Mouse (Mus musculus) erythroblast, embryonic 14.5 days (primary cell): ENCODE results near the gene Oaz1.

Experiments used
- GATA1 ChIP-seq: IDR thresholded peaks from 2 replicates; pipeline ENCODE4 v1.6.1; 2012; ENCODE audit warnings: low read length, inconsistent platforms, mixed read lengths
- TAL1 ChIP-seq: IDR thresholded peaks from 3 replicates; pipeline ENCODE4 v1.6.1; 2012; ENCODE audit warnings: low read length, inconsistent platforms, mixed read lengths

- TF ChIP-seq TAL1 (no peak), GATA1 (no peak)
Measured at GRCm38 (mm10) chr10:80854913-80855748, 28.7 kb downstream of the Oaz1 start, which contains the start of the genes Lsm7 and Sppl2b.
